Mouse (Mus musculus): ENCODE results near the gene Prdm15. TPM values are rescaled to one million over a fixed set of nuclear protein-coding genes. Genes with fewer than 3 reads are reported as not detected.

Prdm15 gene
- total and polyA plus RNA-seq, 3 experiments = 6.4 to 7.9 (median 7.3) TPM

GRCm38 (mm10) chr16:97814060-97814459 lies 37.6 kb downstream of the Prdm15 start:
- Histone ChIP-seq H3K4me1 (ENCODE audit: control insufficient read depth in 1 of 2, insufficient read depth in 2 of 2) (peaks cover 0 to 22% of the 10 kb centered on the region in 2 experiments; a peak in 2 of 4 replicates), H3K79me2 (replicated peaks; ENCODE audit: control insufficient read depth, extremely low read depth, insufficient read depth, poor library complexity, severe bottlenecking) (no peaks in the 10 kb centered on the region), H3K9ac (ENCODE audit: insufficient read depth, low read depth) (no peak overlapping the region), H3K27me3 (replicated peaks) (no peaks in the 10 kb centered on the region), H3K4me3 (replicated peaks in 1 of 3; ENCODE audit: low read depth in 2 of 3, low read length in 2 of 3, poor library complexity in 1 of 3) (no peak overlapping the region), H3K9me3 (replicated peaks; ENCODE audit: low read length) (no peaks in the 10 kb centered on the region), H3K27ac (ENCODE audit: insufficient read depth, low read depth) (no peak overlapping the region), H3K36me3 (replicated peaks in 1 of 2; ENCODE audit: control insufficient read depth in 1 of 2, insufficient read depth in 1 of 2, low read length in 1 of 2) (peaks cover 74 to 96% of the 10 kb centered on the region in 2 experiments), H3K4me2 (ENCODE audit: insufficient read depth, low read depth, poor library complexity, severe bottlenecking) (no peak overlapping the region)
- TF ChIP-seq CHD1 (IDR thresholded peaks at IDR 0.05; ENCODE audit: low read depth, low read length) = no peak
- TF ChIP-seq ETS1 (conservative IDR thresholded peaks at IDR 0.05; ENCODE audit: low read depth, low read length) = no peak
- TF ChIP-seq E2F4 (IDR thresholded peaks at IDR 0.05; ENCODE audit: insufficient replicate concordance, low read depth, low read length) = no peak
- dilution Hi-C loops (cut with MboI; ENCODE audit: extremely low pct_ligation_motif_present, extremely low pct_unique_long_range_greater_than_20kb, low sequenced_read_pairs) = no loop called here
- DNase-seq (ENCODE audit: extremely low read depth) = no peak
- in situ Hi-C loops (cut with MboI; ENCODE audit: low pct_ligation_motif_present, low pct_unique_long_range_greater_than_20kb, low sequenced_read_pairs) = no loop called here

DNA sequence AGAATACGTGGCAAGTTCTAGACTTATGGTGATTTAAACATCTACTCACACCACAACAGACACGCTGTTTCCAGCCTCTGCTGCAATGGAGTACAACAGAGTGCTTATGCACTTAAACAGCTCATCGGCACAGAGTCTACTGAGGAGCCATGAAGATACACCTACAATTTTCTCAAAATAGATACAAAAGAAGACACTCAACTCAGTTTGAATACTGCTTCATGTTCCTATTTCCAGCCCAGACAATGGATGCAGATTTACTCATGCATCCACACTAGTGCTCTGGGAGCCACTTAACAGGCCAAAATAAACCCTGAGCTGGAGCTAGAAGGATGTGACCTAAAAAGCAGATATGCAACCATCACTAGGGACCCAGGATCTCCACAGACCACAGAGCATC lies 42.8 kb downstream of the Prdm15 start:
- H3K4me2 ChIP-seq (ENCODE audit: insufficient read depth, low read depth, poor library complexity, severe bottlenecking) = no peak overlapping the region
- peaks cover 0 to 7% of the 10 kb centered on the region in 2 experiments; a peak in 3 of 4 replicates for H3K4me1 ChIP-seq (ENCODE audit: control insufficient read depth in 1 of 2, insufficient read depth in 2 of 2)
- no peak overlapping the region for H3K27ac ChIP-seq (ENCODE audit: insufficient read depth, low read depth)
- TF ChIP-seq GABPA (IDR thresholded peaks at IDR 0.05; ENCODE audit: insufficient replicate concordance, low read depth, low read length) (no peak), POLR2A (IDR thresholded peaks at IDR 0.05; ENCODE audit: low read depth, low read length) (no peak), UBTF (IDR thresholded peaks at IDR 0.05; ENCODE audit: low read depth, low read length) (no peak), PAX5 (IDR thresholded peaks at IDR 0.05; ENCODE audit: low read length) (no peak), CTCF (conservative IDR thresholded peaks at IDR 0.05 in 1 of 2, IDR thresholded peaks at IDR 0.05 in 1 of 2; ENCODE audit: low read depth in 2 of 2, low read length in 2 of 2) (no peak)
- in situ Hi-C loops (cut with MboI; ENCODE audit: low pct_ligation_motif_present, low pct_unique_long_range_greater_than_20kb, low sequenced_read_pairs) (loop anchor here (5.0 kb wide), 2 partner anchors 33 to 73 kb away; no protein-coding TSS in a partner anchor), dilution Hi-C loops (cut with MboI; ENCODE audit: extremely low pct_ligation_motif_present, extremely low pct_unique_long_range_greater_than_20kb, low sequenced_read_pairs) (no loop called here)
- no peaks in the 10 kb centered on the region for H3K9me3 ChIP-seq (replicated peaks; ENCODE audit: low read length)
- no peaks in the 10 kb centered on the region for H3K79me2 ChIP-seq (replicated peaks; ENCODE audit: control insufficient read depth, extremely low read depth, insufficient read depth, poor library complexity, severe bottlenecking)
- no peak for DNase-seq (ENCODE audit: extremely low read depth)
- H3K36me3 ChIP-seq (replicated peaks in 1 of 2; ENCODE audit: control insufficient read depth in 1 of 2, insufficient read depth in 1 of 2, low read length in 1 of 2) = peaks cover 78 to 99% of the 10 kb centered on the region in 2 experiments
- no peak overlapping the region for H3K9ac ChIP-seq (ENCODE audit: insufficient read depth, low read depth)
- H3K4me3 ChIP-seq (replicated peaks in 1 of 3; ENCODE audit: low read depth in 2 of 3, low read length in 2 of 3, poor library complexity in 1 of 3) = no peak overlapping the region
- H3K27me3 ChIP-seq (replicated peaks) = no peaks in the 10 kb centered on the region

- no peak for DNase-seq (ENCODE audit: extremely low read depth)
- no peak overlapping the region for H3K4me2 ChIP-seq (ENCODE audit: insufficient read depth, low read depth, poor library complexity, severe bottlenecking)
- in situ Hi-C loops (cut with MboI; ENCODE audit: low pct_ligation_motif_present, low pct_unique_long_range_greater_than_20kb, low sequenced_read_pairs) = loop anchor here (5.0 kb wide), 2 partner anchors 37 to 77 kb away; no protein-coding TSS in a partner anchor
- H3K9me3 ChIP-seq (replicated peaks; ENCODE audit: low read length) = no peaks in the 10 kb centered on the region
- no peak overlapping the region for H3K9ac ChIP-seq (ENCODE audit: insufficient read depth, low read depth)
- H3K79me2 ChIP-seq (replicated peaks; ENCODE audit: control insufficient read depth, extremely low read depth, insufficient read depth, poor library complexity, severe bottlenecking) = no peaks in the 10 kb centered on the region
- peaks cover 57 to 90% of the 10 kb centered on the region in 2 experiments for H3K36me3 ChIP-seq (replicated peaks in 1 of 2; ENCODE audit: control insufficient read depth in 1 of 2, insufficient read depth in 1 of 2, low read length in 1 of 2)
- H3K4me1 ChIP-seq (ENCODE audit: control insufficient read depth in 1 of 2, insufficient read depth in 2 of 2) = no peaks in the 10 kb centered on the region; a peak in 1 of 4 replicates
- no peak overlapping the region for H3K4me3 ChIP-seq (replicated peaks in 1 of 3; ENCODE audit: low read depth in 2 of 3, low read length in 2 of 3, poor library complexity in 1 of 3)
- no peaks in the 10 kb centered on the region for H3K27me3 ChIP-seq (replicated peaks)
- no peak for TF ChIP-seq MEF2A (IDR thresholded peaks at IDR 0.05; ENCODE audit: borderline replicate concordance, low read depth, low read length)
- no peak for TF ChIP-seq MAZ (IDR thresholded peaks at IDR 0.05; ENCODE audit: low read depth, low read length)
- TF ChIP-seq EP300 (IDR thresholded peaks at IDR 0.05; ENCODE audit: low read length) = no peak
- TF ChIP-seq MAFK (IDR thresholded peaks at IDR 0.05; ENCODE audit: insufficient replicate concordance, low read length) = no peak
- TF ChIP-seq JUND (conservative IDR thresholded peaks at IDR 0.05; ENCODE audit: low read depth, low read length) = no peak
- no peak for TF ChIP-seq KAT2A (IDR thresholded peaks at IDR 0.05; ENCODE audit: insufficient replicate concordance, low read length)
- no peak for TF ChIP-seq ZC3H11A (IDR thresholded peaks at IDR 0.05; ENCODE audit: low read depth, low read length)
- dilution Hi-C loops (cut with MboI; ENCODE audit: extremely low pct_ligation_motif_present, extremely low pct_unique_long_range_greater_than_20kb, low sequenced_read_pairs) = no loop called here
- no peak overlapping the region for H3K27ac ChIP-seq (ENCODE audit: insufficient read depth, low read depth)
Measured at GRCm38 (mm10) chr16:97805646-97806045, 46.0 kb downstream of the Prdm15 start.

All from CH12.LX (cell line).